Mouse (Mus musculus): ENCODE results near the gene Nsun4.

GRCm38 (mm10) chr4:116059012-116059726 is 5.5 kb upstream of the Nsun4 start:
- TF ChIP-seq CTCF (IDR thresholded peaks at IDR 0.05; ENCODE audit: borderline replicate concordance, insufficient read depth, low read depth, low read length) (no peak), POLR2A (IDR thresholded peaks at IDR 0.05; ENCODE audit: borderline replicate concordance, insufficient read depth, low read length) (no peak)

Data from cerebellum, adult 2 months (tissue).